ENCODE assay signal across 17 mouse cellular contexts in genomic region chr3:40683171-40683570, GRCm38 (mm10). TPM values are rescaled to one million over a fixed set of nuclear protein-coding genes. Genes with fewer than 3 reads are reported as not detected.
DNase-seq lines count a peak whose midpoint lies in the region; ATAC-seq and TF ChIP-seq lines count a peak whose summit lies in the region.
"Had no signal": no experiment of that assay in that cellular context is flagged by ENCODE, and none has a peak within 500 bp of the region (broad histone marks: within the 10 kb centered on the region; RNA-seq: fewer than 3 reads in every experiment).

No protein-coding gene starts in this region.

- H3K27ac ChIP-seq in heart, embryonic 12.5 days (ENCODE audit: poor library complexity, severe bottlenecking) = peak overlapping the region; percentile 65
- H3K27ac ChIP-seq in testis, adult 2 months (ENCODE audit: control insufficient read depth, insufficient read depth, low read depth, low read length) = no peak overlapping the region
- H3K27ac ChIP-seq: hindbrain, embryonic 12.5 days had no signal

- no peak for ATAC-seq in heart, embryonic 12.5 days (ENCODE audit: insufficient number of reproducible peaks, low FRiP score)

- H3K4me1 ChIP-seq in heart, embryonic 12.5 days (replicated peaks) = peaks cover 53% of the 10 kb centered on the region
- H3K4me1 ChIP-seq in testis, adult 2 months (ENCODE audit: control insufficient read depth, insufficient read depth, low read length) = peaks cover 5% of the 10 kb centered on the region

- no peak for DNase-seq in heart, postnatal 14 days
- DNase-seq in testis, postnatal 10 days (ENCODE audit: low spot score) = no peak
- DNase-seq in cerebellum, adult 9-10 months = peak; percentile 36
- no peak for DNase-seq in neural tube, embryonic 10.5 days (ENCODE audit: extremely low spot score, low spot score)
- no peak for DNase-seq in lung, adult 18-20 months
- DNase-seq: kidney, adult 8-10 months; lung, embryonic 14.5 days had no signal

- TF ChIP-seq CTCF in testis, adult 2 months (IDR thresholded peaks at IDR 0.05; ENCODE audit: control insufficient read depth, insufficient read depth, insufficient replicate concordance, low read depth, low read length) = no peak

- H3K36me3 ChIP-seq in heart, embryonic 12.5 days = no peaks in the 10 kb centered on the region
- no peaks in the 10 kb centered on the region for H3K36me3 ChIP-seq in testis, adult 2 months (ENCODE audit: control insufficient read depth, insufficient read depth, low read length)
- no peaks in the 10 kb centered on the region for H3K36me3 ChIP-seq in myocyte (ENCODE audit: control insufficient read depth, insufficient read depth)
- H3K36me3 ChIP-seq: hindbrain, embryonic 12.5 days had no signal

- H3K27me3 ChIP-seq in heart, embryonic 12.5 days (replicated peaks) = no peaks in the 10 kb centered on the region
- H3K27me3 ChIP-seq in testis, adult 2 months (ENCODE audit: control insufficient read depth, insufficient read depth, low read length) = no peaks in the 10 kb centered on the region
- no peaks in the 10 kb centered on the region for H3K27me3 ChIP-seq in myocyte (ENCODE audit: control insufficient read depth, insufficient read depth, insufficient read length)
- H3K27me3 ChIP-seq: CH12.LX; hindbrain, embryonic 12.5 days; Patski had no signal

- no peak overlapping the region; the same call in 1 of the 2 replicates for H3K9ac ChIP-seq in heart, embryonic 12.5 days
- H3K9ac ChIP-seq: hindbrain, embryonic 12.5 days; lung, embryonic 14.5 days had no signal

- no peak overlapping the region for H3K4me2 ChIP-seq in heart, embryonic 12.5 days
- peak overlapping the region; percentile 97 for H3K4me2 ChIP-seq in myocyte (ENCODE audit: low read depth)
- H3K4me2 ChIP-seq: hindbrain, embryonic 12.5 days; lung, embryonic 14.5 days had no signal

- WGBS in heart, embryonic 12.5 days = 85% methylated on average over 18 of the region's 18 CpGs

- no peak overlapping the region for H3ac ChIP-seq in myocyte (ENCODE audit: control insufficient read depth, insufficient read length)

- intact Hi-C loops in heart, postnatal 14 days (cut with DNase I) = no loop called here

- H3K79me2 ChIP-seq in myocyte (ENCODE audit: control insufficient read depth, insufficient read depth) = peaks cover 5% of the 10 kb centered on the region

- H3K9me3 ChIP-seq in heart, embryonic 12.5 days (replicated peaks) = no peaks in the 10 kb centered on the region
- H3K9me3 ChIP-seq: hindbrain, embryonic 12.5 days had no signal

- no peak for TF ChIP-seq POLR2A in testis, adult 2 months (IDR thresholded peaks at IDR 0.05; ENCODE audit: control insufficient read depth, low read depth, low read length)
- TF ChIP-seq POLR2A in myocyte (IDR thresholded peaks at IDR 0.05; ENCODE audit: insufficient read length, low read depth) = no peak

- no peak overlapping the region for H3K4me3 ChIP-seq in heart, embryonic 12.5 days
- H3K4me3 ChIP-seq in testis, adult 2 months (ENCODE audit: control insufficient read depth, low read depth, low read length) = peak overlapping the region; percentile 20
- peak overlapping the region; percentile 19 for H3K4me3 ChIP-seq in myocyte
- H3K4me3 ChIP-seq: erythroblast, embryonic 14.5 days; hindbrain, embryonic 12.5 days had no signal

TF ChIP-seq in myocyte, 11 proteins besides CTCF, POLR2A, EP300 and RAD21:
- TF ChIP-seq MYOD1 (IDR thresholded peaks at IDR 0.05; ENCODE audit: control insufficient read depth in 1 of 3, insufficient read length in 2 of 3, low read depth in 2 of 3) (no peak), TCF12 (IDR thresholded peaks at IDR 0.05; ENCODE audit: insufficient read depth, poor library complexity, severe bottlenecking) (no peak), USF1 (IDR thresholded peaks at IDR 0.05; ENCODE audit: low read depth) (no peak), MAX (IDR thresholded peaks at IDR 0.05; ENCODE audit: low read depth) (no peak), E2F4 (IDR thresholded peaks at IDR 0.05; ENCODE audit: insufficient read depth) (no peak), REST (IDR thresholded peaks at IDR 0.05; ENCODE audit: insufficient read depth, insufficient read length) (no peak), MYOG (IDR thresholded peaks at IDR 0.05; ENCODE audit: control insufficient read depth in 1 of 3, insufficient read depth in 1 of 3, insufficient read length in 2 of 3, low read depth in 2 of 3) (no peak), CEBPB (IDR thresholded peaks at IDR 0.05; ENCODE audit: insufficient read depth, poor library complexity, severe bottlenecking) (no peak), POLR2AphosphoS2 (IDR thresholded peaks at IDR 0.05; ENCODE audit: insufficient read length, low read depth) (no peak), TCF3 (IDR thresholded peaks at IDR 0.05; ENCODE audit: insufficient read length, low read depth) (no peak), SRF (IDR thresholded peaks at IDR 0.05; ENCODE audit: control insufficient read depth, insufficient read length, low read depth) (no peak)

RNA-seq across cellular contexts. Expression of gene Slc25a31, which starts 25.5 kb away (rescaled TPM):
- polyA plus RNA-seq in heart, embryonic 12.5 days (2016; fragmentation: Nextera tagmentation; extraction: Ambion mirVana) = 0.51 and 0.74 TPM in 2 replicates
- under 1 TPM in 1 of 2 experiments, not detected in 1; 0.39 TPM for total RNA-seq in heart, postnatal 14 days (2021)
- 25.2 and 30.0 TPM in 2 replicates for polyA plus RNA-seq in testis, adult 2 months (2012; rRNA removed)
- polyA plus RNA-seq in myocyte (2012; fragmentation: generic; extraction: Trizol) = not detected
- total RNA-seq: CH12.LX; left cerebral cortex, adult 18-20 months; megakaryocyte progenitor cell, adult 5-6 weeks had no signal
- polyA plus RNA-seq: erythroblast, embryonic 14.5 days; large intestine, adult 2 months; lung, embryonic 14.5 days; Patski had no signal

Comparison
In these comparisons a context has a peak if more than half of its experiments do, and no peak if none do; other contexts are left out.
1. RNA of gene Slc25a31, which starts 25.5 kb away (polyA plus RNA-seq): 25.2 to 30.0 TPM in testis, adult 2 months; 0.51 to 0.74 TPM in heart, embryonic 12.5 days and not detected in myocyte (single experiment); every median in the first group is over 10 times any median in the second.